Mouse (Mus musculus) limb, embryonic 14.5 days (tissue): ENCODE data around the gene Gmcl1. TPM values are rescaled to one million over a fixed set of nuclear protein-coding genes. Genes with fewer than 3 reads are reported as not detected.

ENCODE experiments used
- ATAC-seq: fragments of 200-750 bp; cut with Nextera tagmentation; 2 replicates; pipeline ENCODE4 v1.8.0; 2017; ENCODE audit warnings: low read depth, moderate number of reproducible peaks, moderate TSS enrichment; ENCODE audit not compliant: low FRiP score
- DNase-seq: peaks from one replicate; pipeline ENCODE4 v3.0.0-alpha.2; 2015; ENCODE audit warnings: low spot score
- H3K27ac ChIP-seq: fragments of 300-500 bp; sonication (generic); replicated peaks from 2 replicates; pipeline ENCODE4 v1.5.1; 2014; ENCODE audit warnings: low read depth, mild to moderate bottlenecking, low read length, moderate library complexity, mixed read lengths
- H3K27me3 ChIP-seq: fragments of 300-500 bp; sonication (generic); 2 replicates; pipeline ENCODE4 v1.6.1; 2014; ENCODE audit warnings: low read length, mixed read lengths; ENCODE audit not compliant: control insufficient read depth, insufficient read depth
- H3K36me3 ChIP-seq: fragments of 300-500 bp; sonication (generic); 2 replicates; pipeline ENCODE4 v1.6.1; 2014; ENCODE audit warnings: mild to moderate bottlenecking, low read length, moderate library complexity, mixed read lengths; ENCODE audit not compliant: control insufficient read depth, insufficient read depth
- H3K4me1 ChIP-seq: fragments of 300-500 bp; sonication (generic); 2 replicates; pipeline ENCODE4 v1.6.1; 2014; ENCODE audit warnings: antibody characterized with exemption, low read length, mixed read lengths; ENCODE audit not compliant: control insufficient read depth, insufficient read depth
- H3K4me2 ChIP-seq: fragments of 300-500 bp; sonication (generic); replicated peaks from 2 replicates; pipeline ENCODE4 v1.6.1; 2014; ENCODE audit warnings: low read depth, mild to moderate bottlenecking, low read length, moderate library complexity; ENCODE audit not compliant: severe bottlenecking
- H3K4me3 ChIP-seq: fragments of 300-500 bp; sonication (generic); replicated peaks from 2 replicates; pipeline ENCODE4 v1.5.1; 2014; ENCODE audit warnings: low read length
- H3K9ac ChIP-seq: fragments of 300-500 bp; sonication (generic); 2 replicates; pipeline ENCODE4 v1.6.1; 2014; ENCODE audit warnings: mild to moderate bottlenecking, low read depth, low read length, moderate library complexity; ENCODE audit not compliant: severe bottlenecking
- H3K9me3 ChIP-seq: fragments of 300-500 bp; sonication (generic); 2 replicates; pipeline ENCODE4 v1.6.1; 2016; ENCODE audit warnings: low read length; ENCODE audit not compliant: control insufficient read depth
- POLR2A ChIP-seq: fragments of 200-500 bp; IDR thresholded peaks from 2 replicates; pipeline ENCODE4 v1.8.0; 2012; ENCODE audit warnings: inconsistent platforms, mild to moderate bottlenecking, moderate library complexity, borderline replicate concordance; ENCODE audit not compliant: insufficient read depth, insufficient read length; ENCODE audit errors: extremely low read depth
- WGBS: fragments of 180-500 bp; shearing (Covaris S2); extraction: QIAGEN DNeasy Blood & Tissue Kit; methylation state at CpG from one replicate; pipeline ENCODE4 v1.1.7; 2014; 5-methylcytosine and 5-hydroxymethylcytosine counted together
- polyA plus RNA-seq, 2 experiments: library from polyadenylated mRNA; depleted of rRNA in 1 of 2; stranded (reverse) in 1 of 2; unstranded in 1 of 2; fragments of >200 nt; fragmentation: Nextera tagmentation in 1 of 2; extraction: Ambion mirVana in 1 of 2; gene quantifications; 2 replicates each; pipeline versions ENCODE4 v1.2.1 to v1.2.3; 2012 to 2014

Gmcl1 gene
- polyA plus RNA-seq, 2 experiments, result 27.3 to 33.3 TPM

DNA sequence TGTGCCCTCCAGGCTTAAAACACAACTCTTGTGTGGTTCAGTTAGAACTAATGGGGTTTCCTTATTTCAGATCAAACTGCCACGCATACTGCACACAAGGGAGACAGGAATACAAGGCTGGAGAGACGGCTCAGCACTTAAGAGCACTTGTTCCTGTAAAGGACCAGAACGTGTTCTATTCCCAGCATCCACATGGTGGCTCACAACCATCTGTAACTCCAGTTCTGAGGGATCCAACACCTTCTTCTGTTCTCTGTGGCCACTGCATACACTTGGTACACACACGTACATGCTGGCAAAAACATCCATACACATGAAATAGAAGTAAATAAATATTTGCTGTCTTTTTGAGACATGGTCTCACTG lies 43.5 kb upstream of the Gmcl1 start:
- H3K27ac ChIP-seq, result no peak overlapping the region
- no peak for TF ChIP-seq POLR2A
- no peaks in the 10 kb centered on the region for H3K9me3 ChIP-seq
- 31% methylated on average over 4 of the region's 4 CpGs for WGBS
- H3K36me3 ChIP-seq, result no peaks in the 10 kb centered on the region
- ATAC-seq (no peak), DNase-seq (no peak)
- no peak overlapping the region for H3K4me2 ChIP-seq
- no peak overlapping the region for H3K4me3 ChIP-seq
- no peaks in the 10 kb centered on the region for H3K4me1 ChIP-seq
- no peaks in the 10 kb centered on the region for H3K27me3 ChIP-seq
- H3K9ac ChIP-seq, result no peak overlapping the region

DNA sequence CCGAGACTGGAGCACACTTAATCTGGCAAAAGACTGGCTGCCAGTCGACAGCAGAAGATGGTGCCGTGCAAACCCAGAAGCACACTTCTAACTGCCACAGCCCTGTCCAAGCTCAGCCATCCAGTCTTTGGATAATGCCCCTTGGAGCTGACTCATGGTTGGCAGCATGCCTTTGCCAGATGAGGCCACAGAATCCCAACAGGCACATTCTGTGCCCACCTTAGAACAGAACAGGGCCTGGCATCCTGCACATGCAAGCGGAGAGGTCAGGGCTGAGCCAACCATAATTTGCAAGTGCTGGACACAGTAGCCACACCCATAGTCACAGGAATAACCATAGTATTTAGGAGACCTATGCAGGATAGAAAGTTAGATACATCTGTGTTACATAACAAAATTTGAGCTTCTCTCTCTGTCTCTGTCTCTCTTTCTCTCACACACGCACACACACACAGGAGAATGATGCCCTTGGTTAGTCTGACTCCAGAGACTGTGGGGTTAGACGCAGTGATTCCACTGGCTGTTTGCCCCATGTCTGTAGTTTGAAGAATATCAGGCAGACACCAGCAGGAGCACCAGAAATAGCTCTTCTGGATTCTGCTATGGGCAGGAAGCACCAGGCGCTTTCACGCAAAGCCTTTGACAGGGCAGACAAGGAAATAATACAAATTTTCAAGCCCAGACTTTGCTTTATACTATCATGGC lies 43.0 kb upstream of the Gmcl1 start:
- ATAC-seq (no peak), DNase-seq (no peak)
- no peaks in the 10 kb centered on the region for H3K9me3 ChIP-seq
- 84% methylated on average over 8 of the region's 8 CpGs for WGBS
- no peak overlapping the region for H3K4me3 ChIP-seq
- no peaks in the 10 kb centered on the region for H3K27me3 ChIP-seq
- H3K27ac ChIP-seq, result no peak overlapping the region
- H3K4me1 ChIP-seq, result no peaks in the 10 kb centered on the region
- H3K9ac ChIP-seq, result no peak overlapping the region
- no peak for TF ChIP-seq POLR2A
- H3K36me3 ChIP-seq, result no peaks in the 10 kb centered on the region
- no peak overlapping the region for H3K4me2 ChIP-seq

GRCm38 (mm10) chr6:86774937-86775336 lies 41.8 kb upstream of the Gmcl1 start:
- H3K36me3 ChIP-seq, result no peaks in the 10 kb centered on the region
- H3K9ac ChIP-seq, result no peak overlapping the region
- H3K4me1 ChIP-seq, result no peaks in the 10 kb centered on the region
- H3K4me2 ChIP-seq, result no peak overlapping the region
- no peaks in the 10 kb centered on the region for H3K27me3 ChIP-seq
- no peak for TF ChIP-seq POLR2A
- no peak overlapping the region for H3K27ac ChIP-seq
- ATAC-seq, result no peak
- H3K9me3 ChIP-seq, result no peaks in the 10 kb centered on the region
- no peak for DNase-seq
- 80% methylated on average over 6 of the region's 6 CpGs for WGBS
- no peak overlapping the region for H3K4me3 ChIP-seq

GRCm38 (mm10) chr6:86773830-86774229 lies 40.6 kb upstream of the Gmcl1 start:
- Histone ChIP-seq H3K27ac (no peak overlapping the region), H3K4me3 (no peak overlapping the region), H3K27me3 (no peaks in the 10 kb centered on the region), H3K4me1 (no peaks in the 10 kb centered on the region), H3K9me3 (no peaks in the 10 kb centered on the region), H3K4me2 (no peak overlapping the region), H3K9ac (no peak overlapping the region), H3K36me3 (no peaks in the 10 kb centered on the region)
- no peak for TF ChIP-seq POLR2A
- no peak for ATAC-seq
- 83% methylated on average over 4 of the region's 4 CpGs for WGBS
- no peak for DNase-seq

- Histone ChIP-seq H3K36me3 (no peaks in the 10 kb centered on the region), H3K4me2 (no peak overlapping the region), H3K9me3 (no peaks in the 10 kb centered on the region), H3K9ac (no peak overlapping the region), H3K4me3 (no peak overlapping the region), H3K27ac (no peak overlapping the region), H3K4me1 (no peaks in the 10 kb centered on the region), H3K27me3 (no peaks in the 10 kb centered on the region)
- 75% methylated on average over 7 of the region's 7 CpGs for WGBS
- DNase-seq, result no peak
- no peak for TF ChIP-seq POLR2A
- ATAC-seq, result no peak
These were observed 39.4 kb upstream of the Gmcl1 start for GRCm38 (mm10) chr6:86772631-86773030.

DNA sequence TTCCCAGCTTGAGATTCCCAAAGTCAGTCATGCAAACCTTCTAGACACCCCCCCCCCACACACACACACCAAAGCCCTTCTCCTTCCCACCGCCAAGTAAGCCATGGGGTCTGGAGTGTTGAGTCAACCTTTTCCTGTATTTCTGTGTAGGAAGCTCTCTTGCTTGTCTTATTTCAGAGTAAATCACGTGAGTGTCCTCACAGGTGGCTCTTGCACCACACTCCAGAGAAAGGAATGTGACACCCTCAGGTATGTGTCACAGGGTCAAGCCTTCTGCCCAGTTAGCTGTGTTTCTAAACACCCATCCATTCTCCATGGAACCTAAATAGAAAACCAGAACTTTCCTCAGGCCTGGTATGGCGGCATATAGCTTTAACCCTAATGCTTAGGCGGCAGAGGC lies 35.8 kb upstream of the Gmcl1 start:
- no peak for DNase-seq
- Histone ChIP-seq H3K9me3 (no peaks in the 10 kb centered on the region), H3K4me3 (no peak overlapping the region), H3K27ac (no peak overlapping the region), H3K36me3 (no peaks in the 10 kb centered on the region), H3K4me2 (no peak overlapping the region), H3K27me3 (no peaks in the 10 kb centered on the region), H3K4me1 (no peaks in the 10 kb centered on the region), H3K9ac (no peak overlapping the region)
- ATAC-seq, result no peak
- WGBS, result 82% methylated on average over 4 of the region's 4 CpGs
- no peak for TF ChIP-seq POLR2A
